Mouse (Mus musculus) lung, embryonic 16.5 days (tissue): ENCODE results near the gene Gtpbp2. TPM values are rescaled to one million over a fixed set of nuclear protein-coding genes. Genes with fewer than 3 reads are reported as not detected.
A peak's percentile ranks its signal among the peaks of the same experiment; 100 is the strongest.

Source experiments
- ATAC-seq: fragments of 200-750 bp; cut with Nextera tagmentation; 2 replicates; pipeline ENCODE4 v1.8.0; 2017; ENCODE audit warnings: low read depth, mild to moderate bottlenecking, moderate library complexity
- H3K27ac ChIP-seq: fragments of 300-500 bp; sonication (generic); 2 replicates; pipeline ENCODE4 v1.5.1; 2014; ENCODE audit warnings: mild to moderate bottlenecking, control low read depth, low read length
- H3K27me3 ChIP-seq: fragments of 300-500 bp; sonication (generic); 2 replicates; pipeline ENCODE4 v1.6.1; 2014; ENCODE audit warnings: low read depth, low read length, mixed read lengths; ENCODE audit not compliant: control insufficient read depth, insufficient read depth
- H3K36me3 ChIP-seq: fragments of 300-500 bp; sonication (generic); 2 replicates; pipeline ENCODE4 v1.6.1; 2014; ENCODE audit warnings: low read length; ENCODE audit not compliant: control insufficient read depth, insufficient read depth
- H3K4me1 ChIP-seq: fragments of 300-500 bp; sonication (generic); replicated peaks from 2 replicates; pipeline ENCODE4 v1.6.1; 2014; ENCODE audit warnings: low read length, mixed read lengths; ENCODE audit not compliant: control insufficient read depth, insufficient read depth
- H3K4me2 ChIP-seq: fragments of 300-500 bp; sonication (generic); 2 replicates; pipeline ENCODE4 v1.6.1; 2014; ENCODE audit warnings: low read depth, low read length, control low read depth
- H3K4me3 ChIP-seq: fragments of 300-500 bp; sonication (generic); 2 replicates; pipeline ENCODE4 v1.5.1; 2014; ENCODE audit warnings: mild to moderate bottlenecking, low read length, control low read depth
- H3K9ac ChIP-seq: fragments of 300-500 bp; sonication (generic); 2 replicates; pipeline ENCODE4 v1.6.1; 2014; ENCODE audit warnings: low read length, control low read depth
- H3K9me3 ChIP-seq: fragments of 300-500 bp; sonication (generic); 2 replicates; pipeline ENCODE4 v1.6.1; 2016; ENCODE audit warnings: low read length; ENCODE audit not compliant: control insufficient read depth
- WGBS: fragments of 180-500 bp; shearing (Covaris S2); extraction: QIAGEN DNeasy Blood & Tissue Kit; methylation state at CpG from one replicate; pipeline ENCODE4 v1.1.7; 2014; 5-methylcytosine and 5-hydroxymethylcytosine counted together
- polyA plus RNA-seq: library from polyadenylated mRNA; unstranded; fragments of >200 nt; fragmentation: Nextera tagmentation; extraction: Ambion mirVana; gene quantifications from 2 replicates; pipeline ENCODE4 v1.2.1, GENCODE M21; 2015

Gene Gtpbp2
- polyA plus RNA-seq, 1 experiment from 2014 or later = 50.3 TPM

DNA sequence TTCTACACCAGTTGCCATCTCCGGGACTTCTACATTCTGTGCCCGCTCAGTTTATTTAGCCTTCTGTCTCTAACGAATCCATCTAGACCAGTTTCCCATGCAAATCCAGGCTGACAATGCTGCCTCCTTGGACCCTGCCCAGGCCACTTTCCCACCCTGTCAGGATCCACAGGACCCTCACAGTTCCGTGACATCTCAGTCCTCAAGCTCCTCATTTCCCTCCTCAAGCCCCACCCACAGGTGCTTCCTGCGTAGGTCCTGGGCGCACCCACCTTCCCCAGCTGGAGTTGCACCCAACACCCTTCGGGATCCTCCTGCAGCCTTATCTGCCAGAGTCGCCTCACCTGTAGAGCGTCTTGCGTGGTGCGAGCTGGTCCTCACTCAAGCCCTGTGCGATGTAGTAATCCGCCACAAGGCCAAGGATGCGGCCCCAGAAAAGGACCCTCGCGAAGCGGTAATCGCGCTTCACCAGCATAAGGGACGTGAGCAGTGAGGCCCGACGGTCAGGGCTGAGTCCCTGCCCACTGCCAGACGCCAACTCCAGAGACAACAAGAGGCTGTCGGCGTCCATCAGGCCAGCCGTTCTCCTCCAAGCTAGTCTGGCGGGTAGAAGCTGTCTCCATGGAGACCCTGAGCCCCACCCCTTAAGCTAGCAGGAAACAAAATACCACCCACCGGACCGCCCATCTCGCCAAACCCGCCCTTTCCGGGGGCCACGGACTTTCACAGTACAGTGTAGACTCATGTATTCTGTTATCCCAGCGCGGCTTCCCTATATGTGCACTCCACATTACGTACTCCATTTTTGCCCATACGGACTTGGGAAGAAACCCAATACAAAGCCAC is 17.0 kb upstream of the Gtpbp2 start, which contains the start of gene Rsph9:
Gene Rsph9 (minus strand): TSS at position 639 of the 846 bp plus-strand sequence.
- Histone ChIP-seq H3K9me3 (no peaks in the 10 kb centered on the region), H3K4me3 (peak within 1 kb of the TSS; percentile 56), H3K9ac (peak within 1 kb of the TSS; percentile 56), H3K27me3 (no peaks in the 10 kb centered on the region), H3K27ac (peak within 1 kb of the TSS; percentile 2; the same call in 1 of the 2 replicates), H3K36me3 (peaks cover 19% of the 10 kb centered on the region), H3K4me1 (peaks cover 5% of the 10 kb centered on the region), H3K4me2 (peak within 1 kb of the TSS; percentile 87)
- 5% methylated on average over 37 of the region's 37 CpGs for WGBS
- peak; percentile 98 for ATAC-seq

DNA sequence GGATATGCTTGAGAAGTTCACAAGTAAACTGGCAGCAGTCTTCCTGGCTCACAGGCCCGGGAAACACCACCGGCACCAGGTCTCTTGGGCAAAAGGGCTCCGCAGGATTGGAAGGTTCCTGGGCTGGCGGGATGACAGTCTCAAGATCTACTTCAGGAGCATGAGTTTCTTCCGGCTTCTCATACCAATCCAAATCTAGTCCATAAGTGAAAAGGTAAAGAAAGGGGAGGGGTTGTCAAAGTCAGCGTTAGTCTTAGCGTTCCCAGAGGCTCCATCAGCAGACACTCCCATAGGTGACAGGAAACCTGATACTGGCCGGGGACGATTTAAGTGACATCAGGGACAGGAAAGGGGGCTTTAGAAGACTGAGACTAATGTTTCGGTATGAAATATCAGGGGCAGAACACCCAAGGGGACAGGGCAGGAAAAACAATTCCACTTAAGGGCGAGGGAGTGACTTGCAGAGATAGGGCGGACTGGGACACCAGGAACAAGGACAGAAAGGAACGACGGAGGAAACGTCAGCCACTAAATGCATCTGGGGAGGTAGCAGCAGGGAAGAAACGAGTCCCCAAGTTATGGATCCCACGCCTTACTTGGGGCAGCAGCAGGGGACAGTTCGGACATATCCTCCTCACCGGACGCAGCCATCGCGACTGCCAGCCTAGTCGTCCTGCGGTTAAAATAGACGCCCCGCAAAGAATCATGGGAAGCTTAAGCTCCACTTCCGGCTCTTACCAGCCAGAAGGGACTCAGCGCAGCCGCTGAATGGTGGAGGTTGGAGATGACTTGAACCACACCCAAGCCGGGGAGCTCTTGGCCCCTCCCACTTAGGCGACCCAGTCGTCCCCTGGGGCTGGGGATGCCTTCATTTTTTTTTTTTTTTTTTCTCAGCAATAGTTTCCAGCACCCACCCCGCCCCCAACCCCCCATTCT is 7.7 kb upstream of the Gtpbp2 start, which contains the start of gene Mad2l1bp:
Gene Mad2l1bp (minus strand): TSS at position 707 of the 936 bp plus-strand sequence.
- Histone ChIP-seq H3K4me1 (peaks cover 12% of the 10 kb centered on the region), H3K9ac (peak within 1 kb of the TSS; percentile 74), H3K36me3 (peaks cover 12% of the 10 kb centered on the region), H3K4me3 (peak within 1 kb of the TSS; percentile 63), H3K27me3 (no peaks in the 10 kb centered on the region), H3K4me2 (peak within 1 kb of the TSS; percentile 89), H3K27ac (peak within 1 kb of the TSS; percentile 87), H3K9me3 (no peaks in the 10 kb centered on the region)
- WGBS = 2% methylated on average over 33 of the region's 33 CpGs
- ATAC-seq = peak; percentile 95

DNA sequence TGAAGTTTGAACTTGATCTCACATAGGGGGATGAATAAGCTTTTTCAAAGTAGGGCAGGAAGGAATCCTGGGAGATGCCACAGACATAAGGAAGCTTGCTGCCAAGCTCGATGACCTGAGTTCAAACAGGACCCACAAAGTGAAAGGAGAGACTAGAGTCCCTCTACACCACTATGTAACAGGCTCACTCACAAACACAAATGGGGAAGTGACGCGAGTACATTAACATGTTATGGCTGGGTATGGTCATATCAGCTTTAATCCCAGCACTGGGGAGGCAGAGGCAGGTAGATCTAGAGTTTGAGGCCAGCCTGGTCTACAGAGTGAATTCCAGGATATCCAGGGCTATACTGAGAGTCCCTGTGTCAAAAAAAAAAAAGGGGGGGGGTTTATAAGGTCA is 6.5 kb upstream of the Gtpbp2 start:
- H3K4me3 ChIP-seq = no peak overlapping the region
- H3K27me3 ChIP-seq = no peaks in the 10 kb centered on the region
- no peak for ATAC-seq
- no peaks in the 10 kb centered on the region for H3K9me3 ChIP-seq
- peak overlapping the region; percentile 62 for H3K27ac ChIP-seq
- H3K4me2 ChIP-seq = no peak overlapping the region
- 86% methylated on average over 3 of the region's 3 CpGs for WGBS
- peaks cover 4% of the 10 kb centered on the region for H3K36me3 ChIP-seq
- H3K9ac ChIP-seq = no peak overlapping the region
- H3K4me1 ChIP-seq = peaks cover 12% of the 10 kb centered on the region

DNA sequence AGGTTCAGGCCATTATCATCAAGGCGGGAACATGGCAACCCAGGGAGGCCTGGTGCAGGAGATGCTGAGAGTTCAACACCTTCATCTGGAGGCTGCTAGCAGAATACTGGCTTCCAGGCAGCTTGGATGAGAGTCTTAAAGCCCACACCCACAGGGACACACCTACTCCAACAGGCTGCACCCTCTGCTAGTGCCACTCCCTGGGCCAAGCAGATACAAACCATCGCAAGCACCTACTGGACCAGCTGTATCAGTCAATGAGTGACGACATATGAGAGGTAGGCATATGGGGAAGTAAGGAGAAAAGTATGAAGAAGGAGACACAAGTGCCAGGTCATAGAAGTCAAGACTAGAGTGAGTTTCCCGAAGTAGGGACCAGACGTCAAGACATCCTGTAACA is 4.2 kb upstream of the Gtpbp2 start:
- no peak overlapping the region for H3K9ac ChIP-seq
- no peak overlapping the region for H3K4me2 ChIP-seq
- no peak for ATAC-seq
- WGBS = 73% methylated on average over 5 of the region's 5 CpGs
- H3K9me3 ChIP-seq = no peaks in the 10 kb centered on the region
- no peak overlapping the region for H3K27ac ChIP-seq
- no peaks in the 10 kb centered on the region for H3K27me3 ChIP-seq
- H3K4me1 ChIP-seq = peaks cover 7% of the 10 kb centered on the region
- H3K36me3 ChIP-seq = no peaks in the 10 kb centered on the region
- H3K4me3 ChIP-seq = no peak overlapping the region

DNA sequence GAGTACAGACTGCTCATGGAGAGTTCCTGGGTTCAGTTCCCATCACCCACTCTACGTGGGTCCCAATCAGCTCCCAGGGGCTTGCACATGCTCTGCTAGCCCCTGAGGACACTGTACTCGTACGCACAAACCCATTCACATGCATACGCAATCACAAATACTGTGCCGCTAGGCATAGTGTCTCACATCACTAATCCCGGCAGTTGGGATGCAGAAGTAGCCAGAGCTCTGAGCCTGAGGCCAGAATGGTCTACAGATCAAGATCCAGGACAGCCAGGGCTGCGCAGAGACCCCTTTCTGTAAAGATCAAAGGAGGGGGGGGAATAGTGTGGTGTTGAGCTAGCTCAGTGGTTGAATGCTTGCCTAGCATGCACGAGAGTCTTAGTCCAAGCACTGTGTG is 3.7 kb upstream of the Gtpbp2 start:
- 88% methylated on average over 8 of the region's 8 CpGs for WGBS
- H3K4me1 ChIP-seq = peaks cover 12% of the 10 kb centered on the region
- no peaks in the 10 kb centered on the region for H3K36me3 ChIP-seq
- no peaks in the 10 kb centered on the region for H3K9me3 ChIP-seq
- H3K9ac ChIP-seq = no peak overlapping the region
- H3K4me3 ChIP-seq = no peak overlapping the region
- ATAC-seq = no peak
- no peak overlapping the region for H3K4me2 ChIP-seq
- H3K27ac ChIP-seq = no peak overlapping the region
- no peaks in the 10 kb centered on the region for H3K27me3 ChIP-seq

DNA sequence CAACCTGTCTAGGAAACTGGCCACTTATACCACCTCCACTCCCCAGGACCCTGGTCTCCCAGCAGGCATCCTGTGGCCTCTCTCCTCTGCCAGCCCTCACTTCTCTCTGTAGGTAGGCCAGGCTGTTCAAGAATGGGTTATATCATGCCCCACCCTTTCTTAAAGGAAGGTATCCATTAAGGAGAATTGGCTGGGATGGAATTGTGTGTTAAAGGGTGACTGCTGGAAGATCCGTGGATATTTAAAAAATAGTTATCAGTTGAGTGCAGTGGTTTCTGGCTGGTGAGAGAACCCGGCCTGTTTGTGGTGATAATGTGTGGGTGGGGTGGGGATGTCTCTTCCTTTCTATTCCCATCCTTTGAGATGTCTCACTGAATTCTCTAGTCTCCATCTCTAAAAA is 1.6 kb upstream of the Gtpbp2 start:
- WGBS = 39% methylated on average over 2 of the region's 2 CpGs
- H3K4me1 ChIP-seq = peaks cover 17% of the 10 kb centered on the region
- H3K4me2 ChIP-seq = peak overlapping the region; percentile 83; the same call in 1 of the 2 replicates
- peak overlapping the region; percentile 96 for H3K27ac ChIP-seq
- peaks cover 4% of the 10 kb centered on the region; the same call in 1 of the 2 replicates for H3K36me3 ChIP-seq
- no peak for ATAC-seq
- no peaks in the 10 kb centered on the region for H3K27me3 ChIP-seq
- no peak overlapping the region for H3K4me3 ChIP-seq
- no peaks in the 10 kb centered on the region for H3K9me3 ChIP-seq
- H3K9ac ChIP-seq = peak overlapping the region; percentile 72; the same call in 1 of the 2 replicates

DNA sequence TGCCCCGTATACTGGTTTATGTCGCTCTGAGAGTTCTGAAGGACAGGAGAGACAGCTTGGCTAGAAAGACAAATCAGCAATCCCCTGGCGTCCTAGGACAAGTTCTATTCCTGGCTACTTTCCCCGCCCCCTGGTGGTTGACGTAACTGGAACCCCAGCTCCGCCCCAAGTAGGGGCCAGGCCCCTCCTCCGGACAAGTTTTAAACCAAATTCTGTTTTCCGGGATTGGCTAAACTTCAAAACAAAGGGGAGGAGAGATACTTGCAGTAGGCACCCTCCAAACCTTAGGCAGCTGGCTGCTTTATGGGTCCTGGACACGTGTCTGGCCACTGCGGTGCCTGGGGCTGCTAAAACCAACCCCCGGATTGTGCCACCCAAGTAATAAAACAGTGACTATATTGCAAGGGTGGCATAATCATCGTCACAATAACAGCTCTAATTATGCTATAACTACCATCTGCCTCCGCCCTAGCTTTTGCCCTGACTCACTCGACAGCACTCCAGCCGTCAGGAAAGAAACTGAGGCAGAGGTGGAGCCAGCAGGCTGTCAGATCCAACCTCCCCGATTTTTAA is 656 bp upstream of the Gtpbp2 start:
- WGBS = under 1% methylated on average over 16 of the region's 16 CpGs
- H3K9me3 ChIP-seq = no peaks in the 10 kb centered on the region
- H3K4me1 ChIP-seq = peaks cover 17% of the 10 kb centered on the region
- H3K27me3 ChIP-seq = no peaks in the 10 kb centered on the region
- H3K4me3 ChIP-seq = peak overlapping the region; percentile 58
- peak overlapping the region; percentile 83 for H3K4me2 ChIP-seq
- H3K27ac ChIP-seq = peak overlapping the region; percentile 96
- peak; percentile 85 for ATAC-seq
- peak overlapping the region; percentile 72 for H3K9ac ChIP-seq
- peaks cover 13% of the 10 kb centered on the region; the same call in 1 of the 2 replicates for H3K36me3 ChIP-seq

DNA sequence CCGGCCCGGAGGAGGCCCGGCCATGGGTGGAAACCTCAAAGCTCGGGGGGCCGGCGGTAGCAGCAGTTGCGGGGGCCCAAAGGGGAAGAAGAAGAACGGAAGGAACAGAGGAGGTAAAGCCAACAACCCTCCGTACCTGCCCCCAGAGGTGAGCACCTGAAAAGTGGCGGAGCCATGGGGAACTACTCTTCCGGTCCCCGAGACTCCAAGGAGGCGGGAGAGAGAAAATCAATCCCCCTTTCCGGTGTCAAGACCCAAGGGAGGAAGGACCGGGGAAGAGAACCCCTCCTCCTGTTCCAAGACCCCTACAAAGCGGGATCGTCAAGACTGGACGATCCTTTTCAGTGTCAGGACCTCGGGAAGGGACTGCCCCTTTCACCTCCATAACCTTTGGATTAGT is 347 bp downstream of the Gtpbp2 start:
- WGBS = 0% methylated on average over 19 of the region's 19 CpGs
- H3K36me3 ChIP-seq = peaks cover 20% of the 10 kb centered on the region
- peak overlapping the region; percentile 73 for H3K4me2 ChIP-seq
- H3K27ac ChIP-seq = peak overlapping the region; percentile 82
- peak; percentile 16 for ATAC-seq
- H3K9me3 ChIP-seq = no peaks in the 10 kb centered on the region
- H3K4me1 ChIP-seq = peaks cover 17% of the 10 kb centered on the region
- peak overlapping the region; percentile 68 for H3K4me3 ChIP-seq
- peak overlapping the region; percentile 81 for H3K9ac ChIP-seq
- H3K27me3 ChIP-seq = no peaks in the 10 kb centered on the region
